Mouse (Mus musculus) limb, embryonic 14.5 days (tissue): Measurements from ENCODE around the gene Rgs6. TPM values are rescaled to one million over a fixed set of nuclear protein-coding genes. Genes with fewer than 3 reads are reported as not detected.

Experiments
- ATAC-seq: fragments of 200-750 bp; cut with Nextera tagmentation; 2 replicates; pipeline ENCODE4 v1.8.0; 2017; ENCODE audit warnings: low read depth, moderate number of reproducible peaks, moderate TSS enrichment; ENCODE audit not compliant: low FRiP score
- DNase-seq: peaks from one replicate; pipeline ENCODE4 v3.0.0-alpha.2; 2015; ENCODE audit warnings: low spot score
- H3K27ac ChIP-seq: fragments of 300-500 bp; sonication (generic); replicated peaks from 2 replicates; pipeline ENCODE4 v1.5.1; 2014; ENCODE audit warnings: low read depth, mild to moderate bottlenecking, low read length, moderate library complexity, mixed read lengths
- H3K27me3 ChIP-seq: fragments of 300-500 bp; sonication (generic); 2 replicates; pipeline ENCODE4 v1.6.1; 2014; ENCODE audit warnings: low read length, mixed read lengths; ENCODE audit not compliant: control insufficient read depth, insufficient read depth
- H3K36me3 ChIP-seq: fragments of 300-500 bp; sonication (generic); 2 replicates; pipeline ENCODE4 v1.6.1; 2014; ENCODE audit warnings: mild to moderate bottlenecking, low read length, moderate library complexity, mixed read lengths; ENCODE audit not compliant: control insufficient read depth, insufficient read depth
- H3K4me1 ChIP-seq: fragments of 300-500 bp; sonication (generic); 2 replicates; pipeline ENCODE4 v1.6.1; 2014; ENCODE audit warnings: antibody characterized with exemption, low read length, mixed read lengths; ENCODE audit not compliant: control insufficient read depth, insufficient read depth
- H3K4me2 ChIP-seq: fragments of 300-500 bp; sonication (generic); replicated peaks from 2 replicates; pipeline ENCODE4 v1.6.1; 2014; ENCODE audit warnings: low read depth, mild to moderate bottlenecking, low read length, moderate library complexity; ENCODE audit not compliant: severe bottlenecking
- H3K4me3 ChIP-seq: fragments of 300-500 bp; sonication (generic); replicated peaks from 2 replicates; pipeline ENCODE4 v1.5.1; 2014; ENCODE audit warnings: low read length
- H3K9ac ChIP-seq: fragments of 300-500 bp; sonication (generic); 2 replicates; pipeline ENCODE4 v1.6.1; 2014; ENCODE audit warnings: mild to moderate bottlenecking, low read depth, low read length, moderate library complexity; ENCODE audit not compliant: severe bottlenecking
- H3K9me3 ChIP-seq: fragments of 300-500 bp; sonication (generic); 2 replicates; pipeline ENCODE4 v1.6.1; 2016; ENCODE audit warnings: low read length; ENCODE audit not compliant: control insufficient read depth
- POLR2A ChIP-seq: fragments of 200-500 bp; IDR thresholded peaks from 2 replicates; pipeline ENCODE4 v1.8.0; 2012; ENCODE audit warnings: inconsistent platforms, mild to moderate bottlenecking, moderate library complexity, borderline replicate concordance; ENCODE audit not compliant: insufficient read depth, insufficient read length; ENCODE audit errors: extremely low read depth
- WGBS: fragments of 180-500 bp; shearing (Covaris S2); extraction: QIAGEN DNeasy Blood & Tissue Kit; methylation state at CpG from one replicate; pipeline ENCODE4 v1.1.7; 2014; 5-methylcytosine and 5-hydroxymethylcytosine counted together
- polyA plus RNA-seq, 2 experiments: library from polyadenylated mRNA; depleted of rRNA in 1 of 2; stranded (reverse) in 1 of 2; unstranded in 1 of 2; fragments of >200 nt; fragmentation: Nextera tagmentation in 1 of 2; extraction: Ambion mirVana in 1 of 2; gene quantifications; 2 replicates each; pipeline versions ENCODE4 v1.2.1 to v1.2.3; 2012 to 2014

The Rgs6 gene
- polyA plus RNA-seq, 2 experiments: 1.2 to 1.5 TPM

GRCm38 (mm10) chr12:83106120-83106517 is 518.0 kb downstream of the Rgs6 start:
- DNase-seq: no peak
- H3K4me1 ChIP-seq: no peaks in the 10 kb centered on the region
- H3K27me3 ChIP-seq: no peaks in the 10 kb centered on the region
- no peak overlapping the region for H3K4me2 ChIP-seq
- no peak for TF ChIP-seq POLR2A
- H3K27ac ChIP-seq: no peak overlapping the region
- H3K4me3 ChIP-seq: no peak overlapping the region
- ATAC-seq: no peak
- H3K36me3 ChIP-seq: no peaks in the 10 kb centered on the region
- 89% methylated on average over 5 of the region's 5 CpGs for WGBS
- H3K9ac ChIP-seq: no peak overlapping the region
- no peaks in the 10 kb centered on the region for H3K9me3 ChIP-seq

GRCm38 (mm10) chr12:83109486-83109885 is 521.4 kb downstream of the Rgs6 start:
- ATAC-seq (no peak), DNase-seq (no peak)
- Histone ChIP-seq H3K36me3 (no peaks in the 10 kb centered on the region), H3K9me3 (no peaks in the 10 kb centered on the region), H3K27ac (no peak overlapping the region), H3K4me3 (no peak overlapping the region), H3K4me2 (no peak overlapping the region), H3K9ac (no peak overlapping the region), H3K27me3 (no peaks in the 10 kb centered on the region), H3K4me1 (no peaks in the 10 kb centered on the region)
- WGBS: 80% methylated on average over 4 of the region's 4 CpGs
- TF ChIP-seq POLR2A: no peak

- Histone ChIP-seq H3K4me1 (no peaks in the 10 kb centered on the region), H3K4me3 (no peak overlapping the region), H3K36me3 (no peaks in the 10 kb centered on the region), H3K27ac (no peak overlapping the region), H3K27me3 (no peaks in the 10 kb centered on the region), H3K4me2 (no peak overlapping the region), H3K9me3 (no peaks in the 10 kb centered on the region), H3K9ac (no peak overlapping the region)
- WGBS: 78% methylated on average over 11 of the region's 11 CpGs
- ATAC-seq (no peak), DNase-seq (no peak)
- no peak for TF ChIP-seq POLR2A
These were observed 522.0 kb downstream of the Rgs6 start for GRCm38 (mm10) chr12:83109891-83110630.

- Histone ChIP-seq H3K27ac (no peak overlapping the region), H3K36me3 (no peaks in the 10 kb centered on the region), H3K4me3 (no peak overlapping the region), H3K9me3 (no peaks in the 10 kb centered on the region), H3K9ac (no peak overlapping the region), H3K27me3 (no peaks in the 10 kb centered on the region), H3K4me2 (no peak overlapping the region), H3K4me1 (no peaks in the 10 kb centered on the region)
- no peak for TF ChIP-seq POLR2A
- WGBS: 72% methylated on average over 3 of the region's 3 CpGs
- DNase-seq: no peak
- ATAC-seq: no peak
These were observed 522.6 kb downstream of the Rgs6 start for GRCm38 (mm10) chr12:83110711-83111110.

GRCm38 (mm10) chr12:83112283-83112682 is 524.2 kb downstream of the Rgs6 start:
- Histone ChIP-seq H3K9ac (no peak overlapping the region), H3K27me3 (no peaks in the 10 kb centered on the region), H3K9me3 (no peaks in the 10 kb centered on the region), H3K4me1 (no peaks in the 10 kb centered on the region), H3K27ac (no peak overlapping the region), H3K4me3 (no peak overlapping the region), H3K4me2 (no peak overlapping the region), H3K36me3 (no peaks in the 10 kb centered on the region)
- WGBS: 88% methylated on average over 5 of the region's 5 CpGs
- DNase-seq: no peak
- no peak for ATAC-seq
- no peak for TF ChIP-seq POLR2A
